Mouse (Mus musculus): ENCODE measurements around the gene Ccdc30.

DNA sequence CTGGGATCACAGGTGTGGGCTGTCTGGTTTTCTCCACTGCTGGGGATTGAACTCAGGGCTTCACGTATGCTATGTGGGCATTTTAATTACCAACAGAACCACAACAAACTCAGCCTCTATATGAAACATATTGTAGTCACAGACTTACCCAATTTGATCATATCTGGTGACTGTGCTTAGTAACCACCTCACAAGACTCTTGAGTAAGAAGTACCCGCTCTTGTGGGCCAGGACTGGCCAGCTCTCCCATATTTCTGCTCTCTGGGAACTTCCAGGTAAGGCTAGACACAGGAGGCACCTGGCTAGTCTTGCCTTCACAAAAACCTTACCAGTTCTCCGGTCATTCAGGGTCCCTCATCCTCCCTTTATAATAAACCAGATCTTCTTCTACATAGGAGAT, 47.1 kb upstream of the Ccdc30 start:
- TF ChIP-seq POLR2A (IDR thresholded peaks at IDR 0.05; ENCODE audit: borderline replicate concordance, extremely low read depth, insufficient read depth, insufficient read length, poor library complexity, severe bottlenecking) (no peak), CTCF (IDR thresholded peaks at IDR 0.05; ENCODE audit: borderline replicate concordance, extremely low read depth, insufficient read depth, insufficient read length) (no peak)
